Mouse (Mus musculus) cerebellum, adult 2 months (tissue): ENCODE results near the gene Fam43a. TPM values are rescaled to one million over a fixed set of nuclear protein-coding genes. Genes with fewer than 3 reads are reported as not detected.
A peak's percentile ranks its signal among the peaks of the same experiment; 100 is the strongest.

Experiments
- DNase-seq, 2 experiments: peaks; one replicate each; pipeline ENCODE4 v3.0.0; 2021
- H3K27ac ChIP-seq: fragments of 200-500 bp; 2 replicates; pipeline ENCODE4 v1.5.1; 2012; ENCODE audit warnings: low read length, control low read depth, inconsistent platforms; ENCODE audit not compliant: insufficient read depth
- H3K27me3 ChIP-seq: fragments of 200-500 bp; 2 replicates; pipeline ENCODE4 v1.6.1; 2012; ENCODE audit warnings: inconsistent platforms, mild to moderate bottlenecking, low read length, moderate library complexity; ENCODE audit not compliant: control insufficient read depth, insufficient read depth
- H3K4me1 ChIP-seq: fragments of 200-500 bp; 2 replicates; pipeline ENCODE4 v1.6.1; 2011; ENCODE audit warnings: low read length; ENCODE audit not compliant: control insufficient read depth, insufficient read depth
- H3K4me3 ChIP-seq: fragments of 200-500 bp; replicated peaks from 2 replicates; pipeline ENCODE3; 2011; ENCODE audit warnings: mild to moderate bottlenecking, low read depth, low read length, control low read depth; ENCODE audit not compliant: insufficient read depth
- CTCF ChIP-seq: fragments of 200-500 bp; IDR thresholded peaks from 2 replicates; pipeline ENCODE4 v1.5.1; 2011; ENCODE audit warnings: low read depth, mild to moderate bottlenecking, control low read depth, low read length, moderate library complexity, borderline replicate concordance; ENCODE audit not compliant: insufficient read depth
- POLR2A ChIP-seq: fragments of 200-500 bp; IDR thresholded peaks from 2 replicates; pipeline ENCODE4 v1.6.1; 2011; ENCODE audit warnings: low read length, control low read depth, borderline replicate concordance; ENCODE audit not compliant: insufficient read depth
- WGBS: fragments of 180-500 bp; shearing (Covaris S2); methylation state at CpG from one replicate; pipeline ENCODE4 v1.1.7; 2018; 5-methylcytosine and 5-hydroxymethylcytosine counted together
- polyA plus RNA-seq: library from polyadenylated mRNA; depleted of rRNA; stranded (reverse); fragments of >200 nt; gene quantifications from 2 replicates; pipeline ENCODE4 v1.2.3, GENCODE M21; 2012; rRNA removed

Gene Fam43a
- 15.2 and 16.0 TPM in 2 replicates for polyA plus RNA-seq

- Histone ChIP-seq H3K27ac (peak within 1 kb of the TSS; percentile 74), H3K4me3 (peak within 1 kb of the TSS; percentile 64), H3K4me1 (peaks cover 5% of the 10 kb centered on the region; the same call in 1 of the 2 replicates), H3K27me3 (no peaks in the 10 kb centered on the region)
- under 1% methylated on average over 63 of the region's 63 CpGs for WGBS
- TF ChIP-seq POLR2A (peak; percentile 100), CTCF (no peak; the same call in 1 of the 2 replicates)
- peak; percentile 95 to 96 for DNase-seq
These were observed at the start of gene Fam43a for GRCm38 (mm10) chr16:30599491-30600268. Fam43a (plus strand) TSS chr16:30599723.

- WGBS = under 1% methylated on average over 61 of the region's 63 CpGs
- Histone ChIP-seq H3K4me3 (peak overlapping the region; percentile 47), H3K4me1 (no peaks in the 10 kb centered on the region; the same call in 1 of the 2 replicates), H3K27ac (no peak overlapping the region), H3K27me3 (no peaks in the 10 kb centered on the region)
- TF ChIP-seq POLR2A (no peak), CTCF (peak; percentile 62)
- DNase-seq = peak; percentile 64 to 77
These were observed 49.4 kb upstream of the Fam43a start for GRCm38 (mm10) chr16:30549966-30550747.

GRCm38 (mm10) chr16:30550748-30551192 is 48.8 kb upstream of the Fam43a start, which contains the start of gene Tmem44:
Tmem44 (minus strand) TSS chr16:30550842.
- Histone ChIP-seq H3K27me3 (no peaks in the 10 kb centered on the region), H3K27ac (no peak within 1 kb of the TSS), H3K4me1 (no peaks in the 10 kb centered on the region; the same call in 1 of the 2 replicates), H3K4me3 (peak within 1 kb of the TSS; percentile 47)
- TF ChIP-seq CTCF (no peak), POLR2A (no peak)
- WGBS = 13% methylated on average over 14 of the region's 14 CpGs
- DNase-seq = no peak

GRCm38 (mm10) chr16:30552621-30553338 is 46.7 kb upstream of the Fam43a start:
- Histone ChIP-seq H3K4me3 (no peak overlapping the region), H3K27ac (no peak overlapping the region), H3K27me3 (no peaks in the 10 kb centered on the region), H3K4me1 (no peaks in the 10 kb centered on the region; the same call in 1 of the 2 replicates)
- 8% methylated on average over 11 of the region's 11 CpGs for WGBS
- TF ChIP-seq CTCF (no peak), POLR2A (no peak)
- DNase-seq = peak; percentile 48 to 62

- 95% methylated on average over 8 of the region's 8 CpGs for WGBS
These were observed 45.4 kb upstream of the Fam43a start for GRCm38 (mm10) chr16:30554109-30554508.

GRCm38 (mm10) chr16:30559312-30559992 is 40.1 kb upstream of the Fam43a start:
- Histone ChIP-seq H3K27me3 (no peaks in the 10 kb centered on the region), H3K27ac (no peak overlapping the region)

More at GRCm38 (mm10) chr16:30554109-30554508, 45.4 kb upstream of the Fam43a start:
- Histone ChIP-seq H3K4me3 (no peak overlapping the region), H3K27me3 (no peaks in the 10 kb centered on the region), H3K4me1 (no peaks in the 10 kb centered on the region; the same call in 1 of the 2 replicates), H3K27ac (no peak overlapping the region)
- no peak for DNase-seq
- no peak for TF ChIP-seq CTCF
- no peak for TF ChIP-seq POLR2A

More at GRCm38 (mm10) chr16:30559312-30559992, 40.1 kb upstream of the Fam43a start:
- TF ChIP-seq POLR2A (no peak), CTCF (no peak)
- DNase-seq = no peak
- no peaks in the 10 kb centered on the region for H3K4me1 ChIP-seq
- WGBS = 89% methylated on average over 5 of the region's 5 CpGs
- no peak overlapping the region for H3K4me3 ChIP-seq
